Mouse (Mus musculus): ENCODE measurements around the gene Bcl2a1a. TPM values are rescaled to one million over a fixed set of nuclear protein-coding genes. Genes with fewer than 3 reads are reported as not detected.
"Not testable (repeated sequence)": the region's sequence is repeated elsewhere in the genome, so short reads cannot be mapped to it uniquely, and the experiment has no call there.

Bcl2a1a gene
- not detected in 2 replicates for polyA plus RNA-seq (2012; ENCODE audit: insufficient read depth, insufficient read length, low replicate concordance, missing spikeins)

DNA sequence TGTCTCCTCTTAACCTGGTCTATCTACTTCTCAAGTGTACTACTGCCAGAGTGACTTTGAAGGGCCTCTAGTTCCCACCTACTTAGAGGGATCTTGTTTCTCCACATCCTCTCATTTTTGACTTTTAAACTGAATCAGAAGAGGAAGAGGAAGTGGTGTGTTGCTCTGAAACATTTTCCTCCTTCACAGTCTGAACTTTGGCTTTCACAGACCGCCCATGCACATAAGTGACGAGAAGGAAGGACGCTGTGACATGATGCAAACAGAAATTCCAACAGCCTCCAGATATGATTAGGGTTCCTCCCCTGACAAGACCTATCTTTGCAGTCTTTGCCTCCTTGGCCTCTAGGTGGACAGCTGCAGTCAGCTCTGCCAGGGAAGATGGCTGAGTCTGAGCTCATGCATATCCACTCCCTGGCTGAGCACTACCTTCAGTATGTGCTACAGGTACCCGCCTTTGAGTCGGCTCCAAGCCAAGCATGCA lies at the start of gene Bcl2a1a:
Bcl2a1a (plus strand) TSS at position 231 of the 484 bp plus-strand sequence.
- H3K4me3 ChIP-seq (ENCODE audit: insufficient read depth, low read depth, low read length); H3K4me1 ChIP-seq (ENCODE audit: control insufficient read depth, insufficient read depth, low read length); H3K27ac ChIP-seq (ENCODE audit: insufficient read depth, low read depth, low read length): not testable (repeated sequence)
- WGBS: 85% methylated on average over 5 of the region's 5 CpGs

DNA sequence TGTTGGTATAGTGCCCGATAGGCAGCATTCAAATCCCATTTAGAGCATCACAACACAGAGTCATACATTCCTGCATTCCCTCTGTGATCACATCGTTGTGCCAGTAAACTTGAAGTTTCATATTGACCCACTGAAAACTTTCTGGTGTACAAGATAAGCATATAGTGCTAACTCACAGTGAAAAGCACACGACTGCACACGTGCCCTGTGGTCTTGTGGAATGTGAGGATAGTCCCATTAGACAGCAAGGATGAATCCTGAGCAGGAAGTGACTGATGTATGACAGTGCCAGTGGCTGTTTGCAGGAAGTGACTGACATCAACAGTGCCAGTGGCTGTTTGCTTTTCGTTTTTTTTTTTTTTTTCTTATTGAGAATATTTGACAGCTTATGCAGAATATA lies 40.1 kb upstream of the Bcl2a1a start:
- H3K4me1 ChIP-seq (ENCODE audit: control insufficient read depth, insufficient read depth, low read length); H3K4me3 ChIP-seq (ENCODE audit: insufficient read depth, low read depth, low read length); H3K27ac ChIP-seq (ENCODE audit: insufficient read depth, low read depth, low read length): not testable (repeated sequence)
- WGBS: 87% methylated on average over 5 of the region's 5 CpGs

DNA sequence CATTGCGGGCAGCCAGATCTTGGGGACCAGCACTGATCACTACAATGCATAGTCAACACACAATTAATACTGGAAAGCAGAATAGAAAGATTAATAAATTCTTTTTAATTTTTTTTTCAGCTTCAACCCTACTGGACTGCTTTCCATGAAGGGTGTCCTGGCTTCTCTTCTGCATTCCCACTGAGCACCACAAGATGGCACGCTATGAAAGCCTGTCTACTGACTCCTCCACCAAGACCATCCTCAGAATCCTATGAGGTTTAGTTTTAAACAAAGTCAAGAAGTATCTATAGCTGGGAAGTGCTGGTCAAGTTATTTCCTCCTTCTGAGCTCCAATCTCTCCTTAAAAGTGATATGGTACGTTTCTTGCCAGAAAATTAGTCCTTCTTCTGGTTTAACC lies 18.4 kb upstream of the Bcl2a1a start:
- H3K4me1 ChIP-seq (ENCODE audit: control insufficient read depth, insufficient read depth, low read length); H3K4me3 ChIP-seq (ENCODE audit: insufficient read depth, low read depth, low read length); H3K27ac ChIP-seq (ENCODE audit: insufficient read depth, low read depth, low read length): not testable (repeated sequence)
- WGBS: 21% methylated on average over 2 of the region's 3 CpGs

DNA sequence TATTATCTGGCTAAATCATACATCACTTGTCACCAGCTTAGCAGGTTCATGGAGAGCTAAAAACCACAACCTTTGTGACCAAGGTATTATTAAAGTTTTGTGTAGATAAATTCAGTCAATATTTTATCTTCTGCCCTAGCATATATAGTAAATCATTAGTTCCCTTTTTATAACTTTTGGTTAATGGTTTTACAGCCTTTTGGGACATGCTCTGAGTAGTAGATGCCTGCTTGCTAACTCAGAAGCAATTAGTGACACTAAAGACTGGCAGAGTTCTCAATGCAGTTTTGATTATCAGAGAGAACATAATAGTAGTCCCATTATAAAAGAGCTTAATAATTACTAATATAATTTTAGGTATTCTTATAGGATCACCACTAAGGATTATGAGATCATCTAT lies 5.2 kb upstream of the Bcl2a1a start:
- not testable (repeated sequence) for H3K27ac ChIP-seq (ENCODE audit: insufficient read depth, low read depth, low read length); H3K4me1 ChIP-seq (ENCODE audit: control insufficient read depth, insufficient read depth, low read length); H3K4me3 ChIP-seq (ENCODE audit: insufficient read depth, low read depth, low read length)

- not testable (repeated sequence) for H3K4me1 ChIP-seq (ENCODE audit: control insufficient read depth, insufficient read depth, low read length); H3K27ac ChIP-seq (ENCODE audit: insufficient read depth, low read depth, low read length); H3K4me3 ChIP-seq (ENCODE audit: insufficient read depth, low read depth, low read length)
Measured at GRCm38 (mm10) chr9:88953151-88953550, 3.5 kb upstream of the Bcl2a1a start.

DNA sequence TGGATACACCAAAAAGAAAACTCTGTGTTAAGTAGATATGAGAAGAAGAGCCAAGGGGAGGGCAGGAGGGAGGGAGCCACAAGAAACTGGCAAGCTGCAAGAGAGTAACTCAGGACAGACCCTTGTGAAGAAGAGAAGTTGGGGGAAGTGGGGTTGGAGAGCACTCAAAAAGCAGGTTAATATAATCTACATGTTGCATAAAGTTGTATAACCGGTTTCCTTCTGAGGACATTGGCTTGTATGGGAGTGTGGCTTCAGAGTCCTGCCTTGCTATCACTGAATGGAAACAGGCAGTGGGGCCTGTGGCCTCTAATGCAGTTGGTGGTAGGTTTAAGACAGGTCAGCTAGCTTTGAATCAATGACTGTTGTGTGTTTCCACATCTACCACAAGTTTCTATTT lies 1.5 kb upstream of the Bcl2a1a start:
- not testable (repeated sequence) for H3K4me3 ChIP-seq (ENCODE audit: insufficient read depth, low read depth, low read length); H3K27ac ChIP-seq (ENCODE audit: insufficient read depth, low read depth, low read length); H3K4me1 ChIP-seq (ENCODE audit: control insufficient read depth, insufficient read depth, low read length)
- 92% methylated on average over 1 of the region's 1 CpGs for WGBS

- H3K27ac ChIP-seq (ENCODE audit: insufficient read depth, low read depth, low read length); H3K4me1 ChIP-seq (ENCODE audit: control insufficient read depth, insufficient read depth, low read length); H3K4me3 ChIP-seq (ENCODE audit: insufficient read depth, low read depth, low read length): not testable (repeated sequence)
- 84% methylated on average over 4 of the region's 4 CpGs for WGBS
Measured at GRCm38 (mm10) chr9:88956035-88956434, 665 bp upstream of the Bcl2a1a start.

- Histone ChIP-seq H3K27ac (ENCODE audit: insufficient read depth, low read depth, low read length) (no peak overlapping the region), H3K4me3 (ENCODE audit: insufficient read depth, low read depth, low read length) (no peak overlapping the region), H3K4me1 (ENCODE audit: control insufficient read depth, insufficient read depth, low read length) (no peaks in the 10 kb centered on the region)
- 78% methylated on average over 3 of the region's 3 CpGs for WGBS
- TF ChIP-seq POLR2A (IDR thresholded peaks at IDR 0.05; ENCODE audit: insufficient read depth, low read depth, low read length): no peak
- no peak for TF ChIP-seq CTCF (IDR thresholded peaks at IDR 0.05; ENCODE audit: insufficient read depth, low read depth, low read length)
Measured at GRCm38 (mm10) chr9:88958891-88959290, 2.2 kb downstream of the Bcl2a1a start.

DNA sequence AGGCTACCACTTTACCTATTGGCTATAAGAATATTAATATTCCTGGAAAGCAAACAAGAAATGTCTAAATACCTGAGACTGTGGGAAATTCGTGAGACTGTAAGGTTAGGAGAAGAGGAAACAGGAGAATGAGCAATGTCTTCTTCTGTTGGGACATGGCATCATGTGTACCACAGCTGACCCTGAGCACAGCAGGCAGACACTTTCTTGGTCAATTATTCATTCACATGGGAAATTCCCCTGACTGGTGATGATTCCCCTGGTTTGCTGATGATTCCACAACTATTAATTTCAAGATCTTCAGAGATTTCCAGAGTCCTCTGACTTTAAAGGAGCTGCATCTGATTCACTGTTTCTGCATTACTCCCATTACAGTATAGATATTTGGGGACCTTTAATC lies 3.3 kb downstream of the Bcl2a1a start:
- WGBS: 68% methylated on average over 1 of the region's 1 CpGs
- not testable (repeated sequence) for H3K27ac ChIP-seq (ENCODE audit: insufficient read depth, low read depth, low read length)

GRCm38 (mm10) chr9:88966462-88966861 lies 9.8 kb downstream of the Bcl2a1a start:
- H3K4me1 ChIP-seq (ENCODE audit: control insufficient read depth, insufficient read depth, low read length); H3K4me3 ChIP-seq (ENCODE audit: insufficient read depth, low read depth, low read length); H3K27ac ChIP-seq (ENCODE audit: insufficient read depth, low read depth, low read length): not testable (repeated sequence)
- WGBS: 76% methylated on average over 1 of the region's 6 CpGs

More for the DNA sequence above, 3.3 kb downstream of the Bcl2a1a start:
- not testable (repeated sequence) for H3K4me1 ChIP-seq (ENCODE audit: control insufficient read depth, insufficient read depth, low read length); H3K4me3 ChIP-seq (ENCODE audit: insufficient read depth, low read depth, low read length)

GRCm38 (mm10) chr9:88969502-88969901 lies 12.8 kb downstream of the Bcl2a1a start:
- 84% methylated on average over 2 of the region's 2 CpGs for WGBS
- H3K27ac ChIP-seq (ENCODE audit: insufficient read depth, low read depth, low read length); H3K4me1 ChIP-seq (ENCODE audit: control insufficient read depth, insufficient read depth, low read length); H3K4me3 ChIP-seq (ENCODE audit: insufficient read depth, low read depth, low read length): not testable (repeated sequence)

- WGBS: 87% methylated on average over 4 of the region's 4 CpGs
- not testable (repeated sequence) for H3K27ac ChIP-seq (ENCODE audit: insufficient read depth, low read depth, low read length); H3K4me1 ChIP-seq (ENCODE audit: control insufficient read depth, insufficient read depth, low read length); H3K4me3 ChIP-seq (ENCODE audit: insufficient read depth, low read depth, low read length)
Measured at GRCm38 (mm10) chr9:88976875-88977274, 20.2 kb downstream of the Bcl2a1a start.

DNA sequence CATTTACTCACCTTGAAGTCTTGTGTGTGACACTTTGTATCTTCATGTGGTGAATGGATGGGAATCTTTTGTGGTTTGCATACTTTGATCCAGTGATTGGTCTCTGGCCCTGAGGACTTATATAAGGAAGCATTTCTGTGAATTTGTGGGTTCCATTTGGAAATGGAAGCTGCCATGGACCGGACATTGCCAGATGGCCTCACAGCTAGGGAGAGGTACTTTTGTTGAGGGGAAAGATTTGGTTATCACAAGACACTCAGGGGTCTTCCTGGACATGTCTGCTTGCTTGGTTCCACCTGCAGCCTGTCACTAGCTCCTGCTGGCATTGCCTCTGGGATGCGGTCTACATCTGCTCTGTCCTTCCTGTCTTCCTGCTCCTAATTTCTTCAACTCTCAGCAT lies 23.1 kb downstream of the Bcl2a1a start:
- H3K27ac ChIP-seq (ENCODE audit: insufficient read depth, low read depth, low read length); H3K4me3 ChIP-seq (ENCODE audit: insufficient read depth, low read depth, low read length); H3K4me1 ChIP-seq (ENCODE audit: control insufficient read depth, insufficient read depth, low read length): not testable (repeated sequence)
- 95% methylated on average over 2 of the region's 2 CpGs for WGBS

- H3K4me3 ChIP-seq (ENCODE audit: insufficient read depth, low read depth, low read length); H3K4me1 ChIP-seq (ENCODE audit: control insufficient read depth, insufficient read depth, low read length); H3K27ac ChIP-seq (ENCODE audit: insufficient read depth, low read depth, low read length): not testable (repeated sequence)
Measured at GRCm38 (mm10) chr9:89001541-89001940, 44.8 kb downstream of the Bcl2a1a start.
